In the genomic region with DNA sequence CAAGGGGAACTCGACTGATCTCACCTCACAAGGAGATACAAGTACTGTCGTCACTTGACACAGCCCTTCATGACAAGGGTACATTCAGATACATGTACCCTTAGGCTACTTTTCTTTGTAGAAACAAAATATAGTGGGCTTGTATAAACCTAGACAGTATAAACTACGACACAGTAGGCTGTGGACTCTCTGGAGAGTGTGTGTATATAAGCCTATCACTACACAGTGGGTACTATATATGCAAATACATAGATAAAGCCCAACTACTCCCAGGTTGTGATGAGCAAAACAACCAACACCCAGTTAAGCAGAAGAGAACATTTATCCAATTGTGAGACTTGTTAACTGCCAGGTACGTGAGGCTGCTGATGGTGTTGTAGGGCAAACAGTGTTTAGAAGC, we compare ENCODE assay signal across 26 mouse cellular contexts. TPM values are rescaled to one million over a fixed set of nuclear protein-coding genes. Genes with fewer than 3 reads are reported as not detected.
DNase-seq lines count a peak whose midpoint lies in the region; ATAC-seq lines count a peak whose summit lies in the region.
"Had no signal": no experiment of that assay in that cellular context is flagged by ENCODE, and none has a peak within 500 bp of the region (broad histone marks: within the 10 kb centered on the region; RNA-seq: fewer than 3 reads in every experiment).

No protein-coding gene starts in this region.

- H3K36me3 ChIP-seq in forebrain, embryonic 15.5 days = no peaks in the 10 kb centered on the region
- no peaks in the 10 kb centered on the region for H3K36me3 ChIP-seq in forebrain, embryonic 16.5 days (ENCODE audit: control insufficient read depth, insufficient read depth)
- H3K36me3 ChIP-seq in midbrain, embryonic 13.5 days = no peaks in the 10 kb centered on the region
- H3K36me3 ChIP-seq in midbrain, embryonic 14.5 days (ENCODE audit: control insufficient read depth, insufficient read depth, low read length) = no peaks in the 10 kb centered on the region
- H3K36me3 ChIP-seq in neural tube, embryonic 14.5 days (ENCODE audit: control insufficient read depth, insufficient read depth, low read length) = no peaks in the 10 kb centered on the region
- H3K36me3 ChIP-seq: forebrain, embryonic 10.5 days; G1E; intestine, embryonic 15.5 days had no signal

- no peak overlapping the region for H3K27ac ChIP-seq in forebrain, embryonic 15.5 days (replicated peaks)
- no peak overlapping the region for H3K27ac ChIP-seq in forebrain, embryonic 16.5 days (ENCODE audit: low read length)
- H3K27ac ChIP-seq in midbrain, embryonic 13.5 days = no peak overlapping the region
- no peak overlapping the region for H3K27ac ChIP-seq in midbrain, embryonic 14.5 days (replicated peaks; ENCODE audit: low read depth, low read length)
- no peak overlapping the region for H3K27ac ChIP-seq in neural tube, embryonic 14.5 days (ENCODE audit: low read depth, low read length)
- H3K27ac ChIP-seq: forebrain, embryonic 10.5 days; gastrocnemius, adult 2 months; hindbrain, embryonic 14.5 days; intestine, embryonic 15.5 days had no signal

- no peaks in the 10 kb centered on the region for H3K27me3 ChIP-seq in forebrain, embryonic 15.5 days
- no peaks in the 10 kb centered on the region for H3K27me3 ChIP-seq in forebrain, embryonic 16.5 days (replicated peaks; ENCODE audit: control insufficient read depth, insufficient read depth, low read length)
- H3K27me3 ChIP-seq in midbrain, embryonic 13.5 days = no peaks in the 10 kb centered on the region
- no peaks in the 10 kb centered on the region for H3K27me3 ChIP-seq in midbrain, embryonic 14.5 days (ENCODE audit: control insufficient read depth, insufficient read depth, low read length)
- no peaks in the 10 kb centered on the region for H3K27me3 ChIP-seq in neural tube, embryonic 14.5 days (ENCODE audit: control insufficient read depth, insufficient read depth, low read length)
- H3K27me3 ChIP-seq: CH12.LX; intestine, embryonic 15.5 days had no signal

- WGBS in forebrain, embryonic 15.5 days = 83% methylated on average over 4 of the region's 4 CpGs
- WGBS in forebrain, embryonic 16.5 days = 79% methylated on average over 4 of the region's 4 CpGs
- WGBS in midbrain, embryonic 13.5 days = 86% methylated on average over 4 of the region's 4 CpGs
- 82% methylated on average over 4 of the region's 4 CpGs for WGBS in midbrain, embryonic 14.5 days
- WGBS in neural tube, embryonic 14.5 days = 66% methylated on average over 4 of the region's 4 CpGs

- no peak for DNase-seq in midbrain, embryonic 14.5 days
- DNase-seq in right cerebral cortex, postnatal 10 days (ENCODE audit: low spot score in 2 of 2) = no peak
- DNase-seq: adrenal gland, postnatal 10 days; adrenal gland, postnatal 36 days; B cell, adult 2 months; cerebellum, adult 18-20 months; cerebellum, adult 9-10 months; cerebellum, postnatal 14 days; gastrocnemius, adult 2 months; gastrocnemius, postnatal 14 days; heart, adult 11 months had no signal

- no peak overlapping the region for H3K4me3 ChIP-seq in forebrain, embryonic 15.5 days
- H3K4me3 ChIP-seq in forebrain, embryonic 16.5 days (replicated peaks; ENCODE audit: low read length) = no peak overlapping the region
- H3K4me3 ChIP-seq in midbrain, embryonic 13.5 days (replicated peaks) = no peak overlapping the region
- H3K4me3 ChIP-seq in midbrain, embryonic 14.5 days (replicated peaks; ENCODE audit: low read depth, low read length) = no peak overlapping the region
- no peak overlapping the region for H3K4me3 ChIP-seq in neural tube, embryonic 14.5 days (ENCODE audit: low read depth, low read length)
- H3K4me3 ChIP-seq: forebrain, embryonic 10.5 days; gastrocnemius, adult 2 months; intestine, embryonic 15.5 days had no signal

- 0 out of 2 replicates have a peak, but pooled peaks have one; percentile 16 for ATAC-seq in forebrain, embryonic 15.5 days (replicated peaks)
- ATAC-seq in forebrain, embryonic 16.5 days = no peak
- peak; percentile 27; the same call in 1 of the 2 replicates for ATAC-seq in midbrain, embryonic 13.5 days
- no peak for ATAC-seq in midbrain, embryonic 14.5 days (ENCODE audit: low FRiP score, low TSS enrichment)
- peak; percentile 29; the same call in 1 of the 2 replicates for ATAC-seq in neural tube, embryonic 14.5 days (ENCODE audit: low read depth)
- ATAC-seq: intestine, embryonic 15.5 days; Patski had no signal

- H3K4me1 ChIP-seq in forebrain, embryonic 15.5 days = no peaks in the 10 kb centered on the region
- no peaks in the 10 kb centered on the region for H3K4me1 ChIP-seq in forebrain, embryonic 16.5 days (replicated peaks; ENCODE audit: control insufficient read depth, insufficient read depth, low read length)
- H3K4me1 ChIP-seq in midbrain, embryonic 13.5 days (replicated peaks) = peaks cover 13% of the 10 kb centered on the region; the same call in 1 of the 2 replicates
- no peaks in the 10 kb centered on the region for H3K4me1 ChIP-seq in midbrain, embryonic 14.5 days (ENCODE audit: control insufficient read depth, insufficient read depth, low read length)
- 0 out of 2 replicates have a peak, but pooled peaks cover 5% of the 10 kb centered on the region for H3K4me1 ChIP-seq in neural tube, embryonic 14.5 days (ENCODE audit: control insufficient read depth, insufficient read depth, low read length)

- no peaks in the 10 kb centered on the region for H3K9me3 ChIP-seq in forebrain, embryonic 15.5 days
- H3K9me3 ChIP-seq in forebrain, embryonic 16.5 days (ENCODE audit: control insufficient read depth, low read length) = no peaks in the 10 kb centered on the region
- no peaks in the 10 kb centered on the region for H3K9me3 ChIP-seq in midbrain, embryonic 13.5 days
- no peaks in the 10 kb centered on the region for H3K9me3 ChIP-seq in midbrain, embryonic 14.5 days (ENCODE audit: control insufficient read depth, low read length)
- no peaks in the 10 kb centered on the region for H3K9me3 ChIP-seq in neural tube, embryonic 14.5 days (ENCODE audit: control insufficient read depth, low read length)
- H3K9me3 ChIP-seq: forebrain, embryonic 10.5 days; G1E; intestine, embryonic 15.5 days had no signal

- H3K9ac ChIP-seq in forebrain, embryonic 15.5 days (replicated peaks) = no peak overlapping the region
- no peak overlapping the region for H3K9ac ChIP-seq in forebrain, embryonic 16.5 days (replicated peaks; ENCODE audit: low read depth, low read length)
- no peak overlapping the region for H3K9ac ChIP-seq in midbrain, embryonic 13.5 days (replicated peaks)
- no peak overlapping the region for H3K9ac ChIP-seq in midbrain, embryonic 14.5 days (replicated peaks; ENCODE audit: low read length)
- no peak overlapping the region for H3K9ac ChIP-seq in neural tube, embryonic 14.5 days (replicated peaks; ENCODE audit: low read depth, low read length)
- H3K9ac ChIP-seq: forebrain, postnatal 0 days; hindbrain, embryonic 14.5 days; intestine, embryonic 15.5 days had no signal

- no peak overlapping the region for H3K4me2 ChIP-seq in forebrain, embryonic 15.5 days (replicated peaks)
- H3K4me2 ChIP-seq in forebrain, embryonic 16.5 days (ENCODE audit: low read length) = no peak overlapping the region
- no peak overlapping the region for H3K4me2 ChIP-seq in midbrain, embryonic 13.5 days (replicated peaks)
- H3K4me2 ChIP-seq in midbrain, embryonic 14.5 days (ENCODE audit: low read length) = no peak overlapping the region
- no peak overlapping the region for H3K4me2 ChIP-seq in neural tube, embryonic 14.5 days (ENCODE audit: low read depth, low read length)
- H3K4me2 ChIP-seq: heart, embryonic 11.5 days; intestine, embryonic 15.5 days had no signal

RNA-seq across cellular contexts. Expression of a gene that starts 31.5 kb away (rescaled TPM):
- polyA plus RNA-seq in forebrain, embryonic 15.5 days (2015; fragmentation: Nextera tagmentation; extraction: Ambion mirVana) = 0.10 and 0.19 TPM in 2 replicates
- 0.11 and 0.27 TPM in 2 replicates for polyA plus RNA-seq in forebrain, embryonic 16.5 days (2015; fragmentation: Nextera tagmentation; extraction: Ambion mirVana)
- 0.13 TPM in 1 of 2 replicates, not detected in the other for polyA plus RNA-seq in midbrain, embryonic 13.5 days (2015; fragmentation: Nextera tagmentation; extraction: Ambion mirVana)
- polyA plus RNA-seq in midbrain, embryonic 14.5 days (2014; fragmentation: Nextera tagmentation; extraction: Ambion mirVana) = 0.16 TPM in 1 of 2 replicates, not detected in the other
- 0.05 and 0.08 TPM in 2 replicates for polyA plus RNA-seq in neural tube, embryonic 14.5 days (2014; fragmentation: Nextera tagmentation; extraction: Ambion mirVana)
- polyA plus RNA-seq: G1E; heart, embryonic 14.5 days had no signal

RNA-seq across cellular contexts. Expression of a gene that starts 33.2 kb away (rescaled TPM):
- not detected in 2 replicates for polyA plus RNA-seq in forebrain, embryonic 15.5 days (2015; fragmentation: Nextera tagmentation; extraction: Ambion mirVana)
- polyA plus RNA-seq in forebrain, embryonic 16.5 days (2015; fragmentation: Nextera tagmentation; extraction: Ambion mirVana) = 0.25 TPM in 1 of 2 replicates, not detected in the other
- polyA plus RNA-seq in midbrain, embryonic 13.5 days (2015; fragmentation: Nextera tagmentation; extraction: Ambion mirVana) = not detected in 2 replicates
- polyA plus RNA-seq in midbrain, embryonic 14.5 days (2014; fragmentation: Nextera tagmentation; extraction: Ambion mirVana) = not detected in 2 replicates
- polyA plus RNA-seq in neural tube, embryonic 14.5 days (2014; fragmentation: Nextera tagmentation; extraction: Ambion mirVana) = not detected in 2 replicates
- polyA plus RNA-seq: embryonic facial prominence, embryonic 11.5 days; forebrain, embryonic 10.5 days; G1E; heart, embryonic 11.5 days; heart, embryonic 14.5 days; heart, postnatal 0 days; hindbrain, embryonic 14.5 days; intestine, embryonic 15.5 days; Patski had no signal

Comparison
In these comparisons a context has a peak if more than half of its experiments do, and no peak if none do; other contexts are left out.
1. ATAC-seq: peak in forebrain, embryonic 15.5 days (single experiment), midbrain, embryonic 13.5 days (single experiment) and neural tube, embryonic 14.5 days (single experiment); none in forebrain, embryonic 16.5 days (single experiment) and midbrain, embryonic 14.5 days (single experiment).